Mouse (Mus musculus) heart, embryonic 11.5 days (tissue): Measurements from ENCODE around the gene Gm5134. TPM values are rescaled to one million over a fixed set of nuclear protein-coding genes. Genes with fewer than 3 reads are reported as not detected.

Experiments used
- ATAC-seq: fragments of 200-750 bp; cut with Nextera tagmentation; replicated peaks from 2 replicates; pipeline ENCODE4 v1.8.0; 2017; ENCODE audit warnings: moderate library complexity; ENCODE audit not compliant: insufficient number of reproducible peaks, low FRiP score, low TSS enrichment
- H3K27ac ChIP-seq: fragments of 300-500 bp; sonication (generic); 2 replicates; pipeline ENCODE4 v1.5.1; 2014; ENCODE audit warnings: mild to moderate bottlenecking, low read depth, low read length
- H3K27me3 ChIP-seq: fragments of 300-500 bp; sonication (generic); 2 replicates; pipeline ENCODE4 v1.6.1; 2014; ENCODE audit warnings: mild to moderate bottlenecking, low read length, mixed read lengths; ENCODE audit not compliant: control insufficient read depth, insufficient read depth
- H3K36me3 ChIP-seq: fragments of 300-500 bp; sonication (generic); 2 replicates; pipeline ENCODE4 v1.6.1; 2014; ENCODE audit warnings: mild to moderate bottlenecking, low read length, moderate library complexity, mixed read lengths; ENCODE audit not compliant: control insufficient read depth, insufficient read depth
- H3K4me1 ChIP-seq: fragments of 300-500 bp; sonication (generic); 2 replicates; pipeline ENCODE4 v1.6.1; 2014; ENCODE audit warnings: low read length; ENCODE audit not compliant: control insufficient read depth, insufficient read depth
- H3K4me2 ChIP-seq: fragments of 300-500 bp; sonication (generic); 2 replicates; pipeline ENCODE4 v1.6.1; 2014; ENCODE audit warnings: mild to moderate bottlenecking, moderate library complexity
- H3K4me3 ChIP-seq: fragments of 300-500 bp; sonication (generic); 2 replicates; pipeline ENCODE4 v1.5.1; 2014; ENCODE audit warnings: low read depth, low read length
- H3K9ac ChIP-seq: fragments of 300-500 bp; sonication (generic); 2 replicates; pipeline ENCODE4 v1.6.1; 2014; ENCODE audit warnings: mild to moderate bottlenecking, low read depth, low read length, moderate library complexity
- H3K9me3 ChIP-seq: fragments of 300-500 bp; sonication (generic); replicated peaks from 2 replicates; pipeline ENCODE4 v1.6.1; 2016; ENCODE audit warnings: low read length; ENCODE audit not compliant: control insufficient read depth
- WGBS: fragments of 180-500 bp; shearing (Covaris S2); extraction: QIAGEN DNeasy Blood & Tissue Kit; methylation state at CpG from one replicate; pipeline ENCODE4 v1.1.7; 2014; ENCODE audit not compliant: insufficient replicate concordance; 5-methylcytosine and 5-hydroxymethylcytosine counted together
- polyA plus RNA-seq: library from polyadenylated mRNA; unstranded; fragments of >200 nt; fragmentation: Nextera tagmentation; extraction: Ambion mirVana; gene quantifications from 2 replicates; pipeline ENCODE4 v1.2.1, GENCODE M21; 2014

Gm5134 gene
- polyA plus RNA-seq, 1 experiment from 2014 or later = not detected

GRCm38 (mm10) chr10:75935680-75936541, 18.4 kb upstream of the Gm5134 start, which contains the start of gene Mmp11:
Mmp11 (minus strand) TSS chr10:75936496.
- peaks cover 18% of the 10 kb centered on the region for H3K27me3 ChIP-seq
- peak within 1 kb of the TSS; percentile 67 for H3K4me2 ChIP-seq
- whole genome bisulfite sequencing = 2% methylated on average over 50 of the region's 51 CpGs

GRCm38 (mm10) chr10:75936909-75937667, 17.2 kb upstream of the Gm5134 start:
- no peak overlapping the region for H3K27ac ChIP-seq
- peak overlapping the region; percentile 83 for H3K9ac ChIP-seq
- peak overlapping the region; percentile 65 for H3K4me3 ChIP-seq
- no peaks in the 10 kb centered on the region for H3K9me3 ChIP-seq
- H3K4me2 ChIP-seq = peak overlapping the region; percentile 67
- 29% methylated on average over 18 of the region's 18 CpGs for WGBS
- H3K36me3 ChIP-seq = no peaks in the 10 kb centered on the region
- no peak for ATAC-seq
- peaks cover 16% of the 10 kb centered on the region for H3K4me1 ChIP-seq
- peaks cover 8% of the 10 kb centered on the region for H3K27me3 ChIP-seq

More at GRCm38 (mm10) chr10:75935680-75936541, 18.4 kb upstream of the Gm5134 start, which contains the start of gene Mmp11:
- H3K4me3 ChIP-seq = peak within 1 kb of the TSS; percentile 65
- peak; percentile 76 for ATAC-seq
- peak within 1 kb of the TSS; percentile 73 for H3K27ac ChIP-seq
- peak within 1 kb of the TSS; percentile 83 for H3K9ac ChIP-seq
- no peaks in the 10 kb centered on the region for H3K9me3 ChIP-seq
- H3K4me1 ChIP-seq = peaks cover 20% of the 10 kb centered on the region
- H3K36me3 ChIP-seq = no peaks in the 10 kb centered on the region

- H3K36me3 ChIP-seq = no peaks in the 10 kb centered on the region
Measured at GRCm38 (mm10) chr10:75937851-75938643, 16.3 kb upstream of the Gm5134 start.

GRCm38 (mm10) chr10:75939481-75940234, 14.7 kb upstream of the Gm5134 start:
- H3K36me3 ChIP-seq = no peaks in the 10 kb centered on the region
- no peaks in the 10 kb centered on the region for H3K9me3 ChIP-seq
- H3K4me3 ChIP-seq = peak overlapping the region; percentile 15
- H3K27ac ChIP-seq = 0 out of 2 replicates have a peak overlapping the region, but pooled peaks have one; percentile 29
- peak; percentile 58 for ATAC-seq
- H3K4me1 ChIP-seq = peaks cover 13% of the 10 kb centered on the region
- peak overlapping the region; percentile 30 for H3K4me2 ChIP-seq
- 39% methylated on average over 9 of the region's 9 CpGs for WGBS
- H3K9ac ChIP-seq = no peak overlapping the region
- H3K27me3 ChIP-seq = peaks cover 6% of the 10 kb centered on the region; the same call in 1 of the 2 replicates

More at GRCm38 (mm10) chr10:75937851-75938643, 16.3 kb upstream of the Gm5134 start:
- peaks cover 13% of the 10 kb centered on the region for H3K4me1 ChIP-seq
- H3K27ac ChIP-seq = no peak overlapping the region
- no peak overlapping the region for H3K9ac ChIP-seq
- H3K27me3 ChIP-seq = peaks cover 6% of the 10 kb centered on the region
- no peaks in the 10 kb centered on the region for H3K9me3 ChIP-seq
- peak overlapping the region; percentile 67 for H3K4me2 ChIP-seq
- WGBS = 50% methylated on average over 10 of the region's 10 CpGs
- ATAC-seq = no peak
- peak overlapping the region; percentile 65 for H3K4me3 ChIP-seq

DNA sequence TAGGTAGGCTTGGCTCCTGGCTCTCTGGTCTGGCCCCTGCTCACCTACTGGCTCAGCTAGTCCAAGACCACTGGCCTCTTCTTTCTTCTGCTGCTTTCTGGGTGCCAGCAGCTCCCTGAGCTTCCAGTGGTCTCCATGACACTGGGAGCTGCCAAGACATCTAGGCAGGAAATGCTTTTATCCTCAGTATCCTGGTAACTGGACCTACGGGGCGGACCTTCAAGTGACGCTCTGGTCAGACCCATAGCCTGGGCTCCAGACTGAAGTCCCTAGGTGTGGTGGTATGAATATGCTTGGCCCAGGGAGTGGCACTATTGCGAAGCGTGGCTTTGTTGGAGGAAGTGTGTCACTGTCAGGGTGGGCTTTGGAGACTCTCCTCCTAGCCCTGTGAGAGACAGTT, 13.8 kb upstream of the Gm5134 start, which contains the start of gene Gm867:
Gene Gm867 (minus strand): TSS at position 153 of the 400 bp plus-strand sequence.
- WGBS = 68% methylated on average over 5 of the region's 5 CpGs
- H3K4me2 ChIP-seq = peak within 1 kb of the TSS; percentile 30
- no peaks in the 10 kb centered on the region for H3K36me3 ChIP-seq
- no peak within 1 kb of the TSS for H3K9ac ChIP-seq
- H3K4me1 ChIP-seq = peaks cover 13% of the 10 kb centered on the region
- peaks cover 6% of the 10 kb centered on the region; the same call in 1 of the 2 replicates for H3K27me3 ChIP-seq
- 0 out of 2 replicates have a peak within 1 kb of the TSS, but pooled peaks have one; percentile 29 for H3K27ac ChIP-seq
- peak within 1 kb of the TSS; percentile 15 for H3K4me3 ChIP-seq
- no peaks in the 10 kb centered on the region for H3K9me3 ChIP-seq
- ATAC-seq = no peak

DNA sequence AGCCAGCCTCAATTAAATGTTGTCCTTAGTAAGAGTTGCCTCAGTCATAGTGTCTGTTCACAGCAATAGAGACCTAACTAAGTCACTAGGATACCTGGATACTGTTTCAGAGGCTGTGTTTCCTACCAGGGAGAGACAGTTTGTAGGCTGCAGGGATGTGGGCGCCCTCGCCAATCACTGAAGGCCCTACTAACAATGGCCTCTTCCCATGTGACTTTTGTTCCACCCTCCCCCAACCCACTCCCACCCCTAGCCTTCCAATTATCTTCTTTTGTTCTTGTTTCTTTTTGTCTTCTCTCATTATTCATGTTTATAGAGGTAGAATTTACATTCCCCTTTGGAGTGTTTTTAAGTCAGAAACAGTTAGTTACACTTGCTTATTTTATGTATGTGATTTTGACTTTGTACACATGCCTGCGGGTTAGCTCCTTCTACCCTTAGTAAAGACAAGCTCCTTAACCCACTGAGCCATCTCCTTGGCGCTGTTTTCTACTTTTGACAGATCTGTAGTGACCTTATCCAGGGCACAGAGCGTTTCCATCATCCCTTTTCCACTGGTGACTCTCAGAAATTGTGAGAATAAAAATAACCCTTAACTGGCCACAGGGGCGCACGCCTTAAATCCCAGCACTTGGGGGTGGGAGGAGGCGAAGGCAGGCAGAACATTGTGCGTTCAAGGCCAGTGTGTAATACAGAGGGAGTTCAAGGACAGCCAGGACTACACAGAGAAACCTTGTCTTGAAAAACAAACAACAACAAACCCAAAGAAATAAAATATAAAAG, 13.1 kb upstream of the Gm5134 start:
- Histone ChIP-seq H3K9ac (no peak overlapping the region), H3K27ac (no peak overlapping the region), H3K4me3 (no peak overlapping the region), H3K4me1 (peaks cover 13% of the 10 kb centered on the region), H3K36me3 (no peaks in the 10 kb centered on the region), H3K27me3 (peaks cover 6% of the 10 kb centered on the region; the same call in 1 of the 2 replicates), H3K4me2 (no peak overlapping the region), H3K9me3 (no peaks in the 10 kb centered on the region)
- 69% methylated on average over 9 of the region's 9 CpGs for WGBS
- ATAC-seq = no peak

- H3K27me3 ChIP-seq = no peaks in the 10 kb centered on the region
- no peaks in the 10 kb centered on the region for H3K36me3 ChIP-seq
Measured at GRCm38 (mm10) chr10:75942736-75943477, 11.4 kb upstream of the Gm5134 start, which contains the start of gene Vpreb3. Vpreb3 (plus strand) TSS chr10:75943057.

More at GRCm38 (mm10) chr10:75942736-75943477, 11.4 kb upstream of the Gm5134 start, which contains the start of gene Vpreb3:
- H3K27ac ChIP-seq = no peak within 1 kb of the TSS
- H3K4me3 ChIP-seq = no peak within 1 kb of the TSS
- 72% methylated on average over 15 of the region's 15 CpGs for WGBS
- H3K9me3 ChIP-seq = no peaks in the 10 kb centered on the region
- ATAC-seq = no peak
- H3K4me1 ChIP-seq = peaks cover 2% of the 10 kb centered on the region
- no peak within 1 kb of the TSS for H3K9ac ChIP-seq
- no peak within 1 kb of the TSS for H3K4me2 ChIP-seq
